Mouse (Mus musculus): ENCODE measurements around the gene Pnpla5.
"Not testable (repeated sequence)": the region's sequence is repeated elsewhere in the genome, so short reads cannot be mapped to it uniquely, and the experiment has no call there.

The Pnpla5 gene

GRCm38 (mm10) chr15:84123075-84123474 lies at the start of gene Pnpla5:
Pnpla5 (minus strand) TSS chr15:84123175.
- no peak for DNase-seq

- DNase-seq, result no peak
These were observed 48.2 kb upstream of the Pnpla5 start for GRCm38 (mm10) chr15:84171166-84171565.

GRCm38 (mm10) chr15:84169511-84169910 lies 46.5 kb upstream of the Pnpla5 start:
- peak in 1 of 2 experiments; percentile 42 for DNase-seq

- peak; percentile 94 for DNase-seq
These were observed 45.5 kb upstream of the Pnpla5 start for GRCm38 (mm10) chr15:84168170-84169161.

- DNase-seq, result peak; percentile 97 to 98
These were observed 44.6 kb upstream of the Pnpla5 start, which contains the start of gene Pnpla3 for GRCm38 (mm10) chr15:84167600-84167999. Pnpla3 (plus strand) TSS chr15:84167837.

GRCm38 (mm10) chr15:84166818-84167217 lies 43.8 kb upstream of the Pnpla5 start:
- peak in 1 of 2 experiments; percentile 30 for DNase-seq

- DNase-seq, result no peak
These were observed 38.9 kb upstream of the Pnpla5 start for GRCm38 (mm10) chr15:84161871-84162270.

GRCm38 (mm10) chr15:84157530-84157929 lies 34.6 kb upstream of the Pnpla5 start:
- DNase-seq, result not testable (repeated sequence)

GRCm38 (mm10) chr15:84156158-84156557 lies 33.2 kb upstream of the Pnpla5 start:
- DNase-seq, result no peak

- DNase-seq, result no peak
These were observed 18.0 kb upstream of the Pnpla5 start for GRCm38 (mm10) chr15:84140929-84141328.

- no peak for DNase-seq
These were observed 17.1 kb upstream of the Pnpla5 start for GRCm38 (mm10) chr15:84140109-84140508.

GRCm38 (mm10) chr15:84139592-84140005 lies 16.6 kb upstream of the Pnpla5 start:
- DNase-seq, result no peak

GRCm38 (mm10) chr15:84136473-84137415 lies 13.8 kb upstream of the Pnpla5 start:
- DNase-seq, result no peak

GRCm38 (mm10) chr15:84135472-84135871 lies 12.5 kb upstream of the Pnpla5 start:
- DNase-seq, result peak in 1 of 2 experiments; percentile 56

GRCm38 (mm10) chr15:84133440-84133839 lies 10.5 kb upstream of the Pnpla5 start:
- DNase-seq, result no peak

GRCm38 (mm10) chr15:84131971-84132370 lies 9.0 kb upstream of the Pnpla5 start:
- peak; percentile 40 to 49 for DNase-seq

GRCm38 (mm10) chr15:84131096-84131786 lies 8.3 kb upstream of the Pnpla5 start:
- DNase-seq, result peak; percentile 72 to 75

GRCm38 (mm10) chr15:84126871-84127270 lies 3.9 kb upstream of the Pnpla5 start:
- DNase-seq, result peak in 1 of 2 experiments; percentile 32

GRCm38 (mm10) chr15:84126447-84126846 lies 3.5 kb upstream of the Pnpla5 start:
- DNase-seq, result no peak

- no peak for DNase-seq
These were observed 1.1 kb upstream of the Pnpla5 start for GRCm38 (mm10) chr15:84124086-84124485.

GRCm38 (mm10) chr15:84121036-84121435 lies 1.9 kb downstream of the Pnpla5 start:
- DNase-seq, result no peak

- DNase-seq, result peak; percentile 45 to 76
These were observed 2.4 kb downstream of the Pnpla5 start for GRCm38 (mm10) chr15:84120612-84121011.
